Mouse (Mus musculus) CH12F3 (cell line): ENCODE data around the gene Nrxn3.

Source experiments
- in situ Hi-C: fragments of 300-500 bp; cut with MboI; formaldehyde crosslinking; loops from 2 replicates; pipeline ENCODE4 v1.14.3; 2020; ENCODE audit warnings: low sequenced_read_pairs

Nrxn3 gene

DNA sequence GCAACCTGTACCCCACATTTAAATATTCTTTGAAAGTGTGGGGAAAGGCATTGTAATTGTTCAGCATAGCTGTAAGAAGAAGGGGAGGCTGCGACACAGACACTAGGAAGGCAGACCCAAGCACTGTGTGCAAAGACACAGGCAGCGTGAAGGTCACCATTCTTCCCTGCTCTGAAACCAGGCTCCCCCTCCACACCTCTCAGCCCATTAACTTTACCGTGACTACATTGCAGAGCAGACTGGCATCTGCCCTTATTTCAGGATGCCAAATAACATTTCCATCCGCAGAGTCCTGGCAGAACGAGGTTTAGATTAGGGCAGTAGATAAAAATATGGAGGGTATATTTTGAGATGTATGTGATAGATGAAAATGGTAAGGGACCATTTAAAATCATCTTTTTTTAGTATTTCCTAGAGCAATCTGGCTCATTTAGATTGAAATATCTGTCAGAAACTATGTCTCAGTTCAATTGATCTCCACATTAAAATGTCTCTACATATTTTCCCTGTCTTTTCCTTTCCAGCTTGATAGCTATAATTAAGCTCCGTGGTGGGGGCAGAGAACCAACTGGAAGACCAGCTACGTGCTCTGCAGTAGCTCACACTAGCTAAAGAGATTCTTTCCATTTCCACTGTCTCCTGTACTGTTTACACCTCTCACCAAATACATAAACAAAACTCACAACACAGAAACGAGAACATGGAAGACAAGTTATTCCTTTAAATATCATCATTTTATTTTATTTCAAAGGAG lies 1160.1 kb downstream of the Nrxn3 start:
- in situ Hi-C loops: no loop called here

DNA sequence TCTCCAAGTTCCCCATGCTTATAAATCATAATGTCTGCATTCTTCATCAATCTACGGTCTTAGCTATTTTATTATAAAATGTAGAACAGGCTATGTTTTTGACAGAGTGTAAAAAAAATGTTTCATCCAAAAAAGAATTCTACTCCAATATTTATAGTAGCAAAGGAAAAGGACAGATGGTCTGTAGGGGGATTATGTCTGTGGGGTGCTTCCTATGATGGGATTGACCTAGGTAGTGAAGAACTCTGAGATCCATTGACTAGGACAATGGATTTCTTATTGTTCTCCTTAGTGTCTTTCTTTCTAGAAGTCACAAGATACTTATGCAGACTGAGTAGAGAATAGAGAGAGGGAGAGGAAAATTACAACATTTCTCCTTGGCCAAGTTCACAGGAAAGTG lies 1161.9 kb downstream of the Nrxn3 start:
- in situ Hi-C loops: no loop called here

DNA sequence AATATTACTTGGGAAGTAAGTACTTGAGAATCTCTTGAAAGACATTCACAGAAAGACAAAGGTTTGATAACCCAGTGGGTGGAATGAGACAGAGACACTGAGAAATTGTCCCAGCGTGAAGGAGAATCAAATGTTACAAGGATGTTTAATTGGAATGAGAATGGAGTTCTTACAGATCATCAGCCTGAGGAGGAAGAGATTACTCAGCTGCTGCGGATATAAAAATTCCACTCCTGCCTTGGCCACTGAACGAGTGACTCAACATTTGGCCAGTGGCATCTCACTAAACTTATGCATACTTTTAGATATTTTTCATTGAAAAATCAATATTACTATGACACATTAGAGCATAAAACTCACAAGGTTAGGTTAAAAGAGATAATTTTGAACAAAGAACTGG lies 1166.0 kb downstream of the Nrxn3 start:
- in situ Hi-C loops: no loop called here

DNA sequence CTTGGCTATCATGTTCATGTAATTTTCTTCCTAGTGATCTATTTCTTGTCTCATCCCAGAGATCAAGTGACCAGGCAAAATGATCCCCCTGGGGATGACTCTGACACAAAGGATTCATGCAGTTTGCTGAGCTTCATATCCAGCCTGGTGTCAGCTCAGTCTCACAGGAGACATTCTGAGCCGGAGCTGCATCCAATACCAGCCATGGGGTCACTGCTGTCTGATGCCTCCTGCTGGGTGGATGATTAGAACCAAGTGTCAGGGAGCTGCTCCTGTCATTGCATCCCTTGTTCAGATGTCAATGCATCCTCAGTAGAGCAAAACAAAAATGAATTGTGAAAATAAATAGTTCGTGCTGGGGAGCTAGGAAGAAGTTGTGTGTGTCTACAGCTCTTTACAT lies 1174.2 kb downstream of the Nrxn3 start:
- in situ Hi-C loops: no loop called here

DNA sequence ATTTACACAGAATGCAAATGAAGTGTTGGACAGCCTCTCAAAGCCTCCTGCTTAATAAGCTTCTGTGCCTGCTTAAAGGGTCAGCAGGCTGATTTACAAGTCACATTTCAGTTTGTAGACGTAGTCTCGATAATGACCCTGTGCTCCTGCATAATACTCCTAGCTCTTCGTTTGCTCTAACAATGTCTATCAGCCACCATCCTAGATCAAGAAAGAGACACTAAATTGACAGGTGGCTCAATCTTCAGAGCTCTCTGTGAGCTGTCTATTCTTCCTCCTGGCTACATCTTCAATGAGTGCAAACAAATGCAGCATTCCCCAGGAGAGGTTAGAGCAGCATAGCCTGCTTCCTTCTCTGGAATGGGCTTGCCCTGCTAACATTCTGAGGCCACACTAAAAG lies 1186.9 kb downstream of the Nrxn3 start:
- in situ Hi-C loops: no loop called here

DNA sequence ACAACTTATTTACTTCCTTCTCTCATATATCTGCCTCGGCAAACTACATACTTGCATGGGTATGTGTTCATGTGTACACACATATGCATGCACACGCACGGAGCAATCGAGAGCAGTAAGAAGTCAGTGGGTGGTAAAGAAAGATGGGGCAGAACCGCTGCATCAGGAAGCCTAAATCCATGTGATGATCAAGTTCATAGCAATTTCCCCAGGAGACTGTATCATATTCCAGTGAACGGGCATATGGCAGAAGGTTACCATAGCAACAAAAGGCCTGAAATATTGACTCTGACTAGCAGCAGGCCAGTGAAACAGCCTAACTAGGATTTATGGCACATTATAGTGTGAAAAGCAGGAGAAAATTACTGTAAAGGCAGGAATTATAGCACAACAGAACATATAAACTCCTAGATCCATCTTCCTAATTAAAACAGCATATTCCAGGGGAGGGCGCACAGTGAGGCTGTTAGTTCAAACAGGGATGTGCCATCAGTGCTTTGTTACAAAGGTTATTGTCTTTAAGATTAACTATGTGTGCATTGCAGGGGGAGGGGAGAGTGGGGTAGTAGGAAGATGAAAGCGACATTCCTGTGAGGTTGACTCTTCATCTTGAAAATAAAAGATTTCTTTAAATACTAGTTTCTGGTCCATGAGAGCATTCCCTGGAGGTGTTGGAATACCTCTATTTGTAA lies 1195.6 kb downstream of the Nrxn3 start:
- in situ Hi-C loops: no loop called here

DNA sequence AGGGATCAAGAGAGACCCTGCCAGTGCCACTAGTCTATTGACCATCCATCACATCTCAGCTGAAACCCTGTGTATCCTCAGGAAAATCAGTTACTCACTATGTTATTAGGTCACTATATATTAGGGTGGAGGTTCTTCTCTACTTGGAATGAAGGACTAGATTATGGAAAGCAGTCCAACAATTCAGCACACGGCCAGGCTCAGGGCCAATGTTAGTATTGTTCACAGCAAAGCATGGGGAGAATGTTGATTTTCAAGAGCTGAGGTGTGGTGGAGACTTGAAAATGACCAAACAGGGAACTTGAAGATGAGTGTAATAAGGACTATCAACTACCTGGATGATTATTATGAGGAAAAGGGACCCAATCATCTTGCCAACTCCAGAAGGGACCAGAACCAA lies 1209.7 kb downstream of the Nrxn3 start:
- in situ Hi-C loops: no loop called here

DNA sequence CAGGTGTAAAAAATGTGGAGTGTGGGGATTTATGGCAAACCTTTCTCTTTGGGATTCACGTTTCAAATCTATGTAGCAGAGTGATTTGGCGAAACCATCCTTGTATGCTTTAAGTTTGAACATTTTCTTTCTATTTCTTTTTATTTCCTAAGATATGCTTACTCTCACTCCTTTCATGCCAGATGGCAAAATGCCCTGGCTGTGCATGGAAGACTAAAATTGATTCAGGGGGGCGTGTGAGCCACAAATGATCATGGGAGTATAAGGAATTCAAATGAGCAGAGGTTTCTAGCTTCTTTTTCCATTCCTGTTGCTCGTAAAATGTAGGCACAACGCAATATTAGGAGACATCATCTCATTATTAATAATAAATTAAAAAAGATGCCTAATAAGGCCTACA lies 1211.0 kb downstream of the Nrxn3 start:
- in situ Hi-C loops: no loop called here

DNA sequence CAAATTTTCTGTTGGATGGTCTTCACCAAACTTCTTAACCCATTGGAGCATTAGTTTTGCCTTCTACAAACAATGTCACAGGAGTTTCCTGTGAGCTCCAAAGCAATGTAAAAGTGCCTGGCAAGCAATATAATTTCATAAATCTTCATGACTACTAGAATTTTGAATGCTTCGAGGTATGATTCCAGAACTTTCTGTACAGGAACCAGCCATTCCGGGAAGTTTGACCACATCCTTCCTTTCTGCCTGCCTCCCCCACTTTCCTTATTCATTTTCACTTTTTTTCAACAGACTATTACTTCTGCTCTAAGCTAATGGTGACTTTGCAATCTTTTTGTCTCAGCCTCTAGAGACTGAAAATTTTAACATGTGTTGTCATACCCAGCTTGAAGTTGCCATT lies 1218.1 kb downstream of the Nrxn3 start:
- in situ Hi-C loops: no loop called here

DNA sequence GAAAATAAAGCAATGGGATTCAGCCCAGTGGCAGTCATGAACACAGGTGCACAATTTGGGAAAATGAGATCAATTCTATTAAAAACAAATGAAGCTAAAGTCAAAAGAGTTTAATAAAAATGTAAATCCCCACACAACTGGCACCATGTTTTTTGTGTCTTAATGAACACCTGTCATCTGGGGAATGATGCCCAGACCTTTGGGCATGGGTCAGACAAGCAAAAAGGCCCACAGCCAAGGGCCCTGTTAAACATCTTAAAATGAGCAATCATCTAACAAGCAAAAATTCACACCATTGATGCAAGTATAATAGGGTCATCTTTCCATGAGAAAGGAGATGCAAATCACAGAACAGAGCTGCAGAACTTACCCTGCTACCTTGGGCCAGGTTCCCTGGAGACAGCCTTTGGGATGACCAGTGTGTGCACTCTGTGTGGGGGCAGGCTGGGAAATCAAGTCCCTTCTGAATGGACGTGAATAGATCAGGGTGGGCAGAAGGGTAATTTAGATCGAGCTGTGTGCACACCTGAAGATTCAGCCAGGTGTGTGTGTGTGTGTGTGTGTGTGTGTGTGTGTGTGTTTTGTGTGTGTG lies 1223.3 kb downstream of the Nrxn3 start:
- in situ Hi-C loops: no loop called here

DNA sequence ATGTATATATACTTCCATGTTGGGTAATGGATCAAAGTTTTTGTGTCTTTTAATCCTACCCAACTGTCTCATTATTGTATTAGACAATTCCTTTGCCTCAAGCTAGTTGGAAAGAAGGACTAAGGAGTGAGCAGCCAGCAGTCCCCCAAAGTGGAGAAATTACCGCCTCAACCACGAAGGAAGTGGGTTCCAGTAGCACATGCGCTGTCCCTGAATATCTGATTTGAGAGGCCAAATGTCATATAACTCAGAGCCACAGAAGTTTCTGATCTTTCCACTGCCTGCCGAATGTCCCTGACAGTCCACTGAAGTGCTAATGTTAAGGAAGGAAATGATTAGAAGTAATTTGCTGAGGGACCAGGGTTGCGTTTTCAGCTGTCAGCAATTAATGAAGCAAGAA lies 1223.8 kb downstream of the Nrxn3 start:
- in situ Hi-C loops: no loop called here

DNA sequence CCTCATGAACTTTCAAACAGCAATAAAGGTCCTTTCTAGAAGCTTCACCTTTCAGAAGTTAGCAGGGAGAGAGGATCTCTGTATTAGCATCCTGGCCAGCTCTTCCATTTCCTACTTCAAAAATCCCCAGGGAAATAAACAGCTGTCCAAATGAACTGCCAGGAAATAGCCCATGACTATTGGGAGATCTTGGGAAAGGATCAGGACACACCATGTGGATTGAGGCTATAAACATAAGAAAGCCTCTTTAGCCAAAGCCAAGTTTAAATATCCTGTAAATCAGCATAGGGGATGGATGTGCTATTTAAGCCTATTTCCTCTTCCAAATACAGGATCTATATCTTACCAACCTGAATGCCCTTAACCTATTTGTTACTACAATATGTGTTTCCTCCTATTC lies 1230.6 kb downstream of the Nrxn3 start:
- in situ Hi-C loops: no loop called here

DNA sequence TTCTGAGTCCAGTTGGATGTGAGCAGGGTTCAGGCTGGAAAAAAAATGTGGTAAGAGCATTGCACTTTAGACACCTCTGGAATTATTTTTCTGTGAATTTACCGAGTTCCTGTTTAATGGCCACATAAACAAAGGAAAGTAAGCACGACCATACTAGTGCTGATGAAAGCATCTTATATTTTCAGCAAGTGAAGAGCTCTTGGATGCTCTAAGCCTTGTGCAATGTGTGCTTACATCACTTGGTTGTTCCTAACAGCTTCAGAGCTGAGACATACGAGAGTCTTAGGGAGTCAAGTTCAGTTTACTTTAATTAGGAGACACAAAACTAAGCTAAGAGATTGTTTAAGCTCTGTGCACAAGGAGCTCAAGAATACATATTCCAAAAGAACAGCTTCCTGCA lies 1231.0 kb downstream of the Nrxn3 start:
- in situ Hi-C loops: no loop called here

DNA sequence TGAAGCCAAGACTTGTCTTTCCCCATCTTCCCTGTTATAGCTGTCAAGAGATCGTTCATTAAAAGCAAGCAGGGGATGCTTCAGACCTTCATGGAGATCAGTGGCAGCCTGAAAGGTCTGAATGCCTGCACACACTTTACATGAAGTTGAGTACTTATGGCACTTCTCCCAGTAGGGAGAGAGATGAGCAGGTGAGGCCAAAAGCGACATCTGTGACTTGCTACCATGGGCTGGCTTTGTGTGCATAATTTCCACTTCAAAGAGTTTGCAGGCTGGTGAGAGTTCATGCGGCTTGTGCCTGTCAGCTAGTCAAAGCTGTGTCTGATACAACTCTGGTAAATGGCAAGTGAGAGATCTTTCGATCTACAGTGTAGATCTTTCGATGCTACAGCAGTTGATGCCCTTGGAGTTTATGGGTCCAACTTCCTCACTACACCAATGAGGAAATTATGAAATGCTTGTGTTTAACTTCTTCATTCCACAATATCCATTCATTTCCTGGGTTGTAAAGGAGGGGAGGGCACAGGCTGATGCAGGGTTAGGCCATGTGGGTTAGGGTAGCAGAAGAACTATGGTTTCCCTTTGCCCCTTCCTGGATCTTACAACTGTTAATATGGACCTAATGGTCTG lies 1231.9 kb downstream of the Nrxn3 start:
- in situ Hi-C loops: no loop called here

DNA sequence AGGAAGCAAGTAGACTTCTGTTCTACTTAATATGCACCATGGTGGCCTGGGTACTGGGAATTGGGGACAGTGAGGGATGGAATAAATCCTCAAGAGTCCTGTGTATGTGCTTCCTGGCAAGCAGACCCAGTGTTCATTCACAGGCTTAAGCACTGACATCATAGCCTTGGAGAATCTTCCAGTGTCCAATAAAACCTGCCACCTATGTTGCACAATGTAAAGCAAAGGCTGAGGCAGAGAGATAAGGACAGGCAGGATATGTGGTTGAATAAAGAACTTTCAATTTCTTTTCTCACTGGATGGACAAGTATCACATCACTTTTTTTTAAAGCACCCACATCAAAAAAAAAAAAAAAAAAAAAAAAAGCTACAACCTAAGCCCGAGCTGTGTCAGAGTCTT lies 1240.4 kb downstream of the Nrxn3 start:
- in situ Hi-C loops: no loop called here

DNA sequence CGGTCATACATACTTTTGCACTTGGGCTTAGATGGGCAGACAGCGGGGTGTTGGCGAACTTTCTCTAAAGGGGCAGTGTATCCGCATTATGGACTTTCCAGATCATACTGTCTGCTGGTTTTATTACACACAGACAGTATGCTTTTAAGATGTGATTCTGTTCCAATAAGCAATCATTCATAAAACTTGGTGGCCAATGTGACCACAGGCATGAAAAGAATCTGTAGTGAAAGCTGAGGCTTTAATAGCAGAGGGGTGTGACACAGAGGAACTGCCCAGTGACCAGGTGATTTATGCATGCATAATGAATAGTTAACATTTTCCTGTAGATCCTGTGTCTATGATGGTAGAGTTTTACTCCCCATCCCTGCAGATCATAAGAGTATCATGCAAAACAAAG lies 1254.0 kb downstream of the Nrxn3 start:
- in situ Hi-C loops: no loop called here

DNA sequence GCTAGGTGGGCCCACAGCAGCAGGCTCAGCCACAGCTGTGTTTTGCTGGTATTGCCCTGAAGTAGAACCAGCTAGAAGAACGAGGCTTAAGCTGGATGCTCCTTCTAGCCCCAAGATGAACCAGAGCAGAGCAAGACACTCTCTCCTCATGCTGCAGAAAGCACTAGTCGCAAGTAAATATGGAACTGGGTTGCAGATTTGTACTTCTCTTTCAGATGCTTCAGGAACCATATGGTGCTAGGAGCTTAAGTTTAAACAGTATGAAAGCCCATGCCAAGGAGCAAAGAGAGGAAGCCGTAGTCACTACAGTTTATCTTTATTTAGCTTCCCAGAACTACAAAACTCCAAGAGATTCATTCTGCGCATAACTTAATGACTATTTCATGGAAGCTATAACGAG lies 1254.8 kb downstream of the Nrxn3 start:
- in situ Hi-C loops: no loop called here

DNA sequence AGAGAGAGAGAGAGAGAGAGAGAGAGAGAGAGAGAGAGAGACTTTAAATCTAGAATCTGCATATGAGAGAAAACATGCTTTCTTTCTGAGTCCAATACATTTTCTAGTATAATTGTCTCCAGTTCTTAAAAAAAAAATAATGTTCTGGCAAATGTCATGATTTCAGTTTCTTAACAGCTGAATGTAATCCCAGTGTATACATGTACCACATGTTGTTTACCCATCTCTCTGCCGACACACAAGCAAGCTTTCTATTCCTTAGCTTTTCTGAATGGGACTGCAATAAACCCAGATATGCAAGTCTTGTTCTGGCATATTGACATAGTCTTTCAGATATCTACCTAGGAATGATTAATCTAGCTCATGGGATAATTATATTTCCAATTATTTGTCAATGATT lies 1256.5 kb downstream of the Nrxn3 start:
- in situ Hi-C loops: no loop called here

DNA sequence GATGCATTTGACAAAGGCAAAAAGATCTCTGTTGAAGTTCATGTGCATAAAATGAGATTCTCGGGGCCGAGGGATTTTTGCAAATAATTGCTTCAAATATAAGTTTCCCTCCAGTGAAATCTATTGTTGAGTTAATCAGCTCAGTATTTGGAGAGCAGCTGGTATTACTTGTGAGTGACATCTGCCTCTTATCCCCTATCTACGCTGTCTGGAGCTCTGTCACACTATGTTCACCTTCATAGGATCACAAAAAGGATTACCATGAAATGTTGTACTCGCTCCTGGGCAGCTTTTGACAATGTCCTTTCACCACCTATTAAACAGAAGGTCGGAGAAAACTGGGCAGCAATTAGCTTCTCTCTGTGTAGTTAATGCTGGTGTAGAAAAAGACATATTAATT lies 1259.8 kb downstream of the Nrxn3 start:
- in situ Hi-C loops: no loop called here

DNA sequence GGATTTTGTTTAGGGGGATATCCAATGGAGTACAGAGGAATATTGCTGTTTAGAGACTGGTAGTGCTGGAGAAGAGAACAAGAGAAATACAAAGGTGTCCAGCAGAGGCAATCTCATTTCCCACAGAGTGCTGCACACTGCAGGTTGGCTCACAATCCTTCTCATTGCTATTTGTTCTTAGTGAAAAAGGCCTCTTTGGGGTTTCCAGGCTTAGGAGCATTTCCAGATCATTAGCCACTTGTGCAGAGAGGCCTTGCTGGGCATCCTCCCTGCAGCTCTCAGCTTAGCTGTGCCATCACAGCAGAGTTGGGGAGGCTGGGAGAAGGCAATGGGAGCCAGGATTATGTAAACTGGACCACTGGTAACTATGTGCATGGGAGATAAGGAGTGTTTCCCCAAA lies 1260.7 kb downstream of the Nrxn3 start:
- in situ Hi-C loops: no loop called here

DNA sequence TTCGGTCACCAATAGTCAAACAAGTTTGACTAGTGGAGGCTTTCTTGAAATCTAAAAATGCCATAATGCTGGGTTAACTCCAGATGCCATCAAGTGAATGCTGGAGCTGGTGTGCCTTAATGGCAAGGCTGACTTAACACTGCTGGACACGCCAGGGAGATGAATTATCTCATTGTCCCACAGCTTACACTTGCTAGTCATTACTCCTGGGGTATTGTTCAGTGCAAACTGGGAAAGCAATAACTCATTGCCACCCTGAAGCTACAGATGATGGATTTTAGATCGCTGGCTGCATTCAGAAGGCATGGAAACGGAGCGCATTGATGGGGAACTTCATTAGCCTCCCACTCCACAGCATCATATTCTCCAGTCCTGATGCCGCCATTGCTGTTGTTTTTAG lies 1263.5 kb downstream of the Nrxn3 start:
- in situ Hi-C loops: no loop called here

DNA sequence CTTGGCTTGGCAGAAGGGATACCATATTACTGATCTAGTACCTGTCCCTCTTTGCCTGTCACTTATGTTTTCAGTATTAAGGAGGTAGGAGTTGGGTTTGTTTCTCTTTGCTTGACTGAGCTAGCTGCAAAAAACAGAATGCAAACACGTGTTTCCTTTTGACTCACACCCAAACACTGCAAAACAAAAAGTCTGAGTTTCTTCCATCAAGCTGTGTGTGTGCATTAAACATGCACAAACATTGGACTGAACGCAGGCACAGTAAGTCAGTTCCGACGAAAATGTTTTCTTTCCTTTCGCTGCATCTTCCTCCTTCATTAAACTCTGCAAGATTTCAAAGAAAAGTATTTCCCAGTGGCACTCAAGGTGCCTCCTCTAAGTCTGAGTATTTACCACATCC lies 1270.6 kb downstream of the Nrxn3 start:
- in situ Hi-C loops: no loop called here
